Mouse (Mus musculus) heart, adult 2 months (tissue): ENCODE results near the gene Fgf23. TPM values are rescaled to one million over a fixed set of nuclear protein-coding genes. Genes with fewer than 3 reads are reported as not detected.

ENCODE experiments used
- DNase-seq, 2 experiments: peaks; one replicate each; pipeline ENCODE4 v3.0.0; 2021
- H3K27ac ChIP-seq: fragments of 200-600 bp; 2 replicates; pipeline ENCODE4 v1.8.1; 2022
- H3K27me3 ChIP-seq: fragments of 200-500 bp; 2 replicates; pipeline ENCODE4 v1.6.1; 2012; ENCODE audit warnings: mild to moderate bottlenecking, low read length, inconsistent platforms, mixed read lengths; ENCODE audit not compliant: control insufficient read depth, insufficient read depth
- H3K36me3 ChIP-seq: fragments of 200-500 bp; 2 replicates; pipeline ENCODE4 v1.6.1; 2012; ENCODE audit warnings: low read length, inconsistent platforms; ENCODE audit not compliant: control insufficient read depth, insufficient read depth
- H3K4me1 ChIP-seq: fragments of 200-500 bp; 2 replicates; pipeline ENCODE4 v1.6.1; 2011; ENCODE audit warnings: low read length; ENCODE audit not compliant: control insufficient read depth, insufficient read depth
- H3K4me3 ChIP-seq: fragments of 200-600 bp; 2 replicates; pipeline ENCODE4 v1.8.1; 2022
- H3K79me2 ChIP-seq: fragments of 200-500 bp; replicated peaks from 2 replicates; pipeline ENCODE4 v1.6.1; 2012; ENCODE audit warnings: mild to moderate bottlenecking, inconsistent platforms, low read length, moderate library complexity, mixed read lengths; ENCODE audit not compliant: control insufficient read depth, insufficient read depth
- H3K9ac ChIP-seq: fragments of 200-500 bp; 2 replicates; pipeline ENCODE4 v1.6.1; 2012; ENCODE audit warnings: low read depth, mild to moderate bottlenecking, control low read depth, inconsistent platforms, low read length, mixed read lengths
- CTCF ChIP-seq: fragments of 200-600 bp; IDR thresholded peaks from 2 replicates; pipeline ENCODE4 v1.8.1; 2022; ENCODE audit warnings: antibody characterized with exemption, mild to moderate bottlenecking, moderate library complexity
- EP300 ChIP-seq: fragments of 200-500 bp; IDR thresholded peaks from 2 replicates; pipeline ENCODE4 v1.6.1; 2011; ENCODE audit warnings: low read depth, low read length, control low read depth; ENCODE audit not compliant: insufficient read depth
- POLR2A ChIP-seq: fragments of 200-500 bp; IDR thresholded peaks from 2 replicates; pipeline ENCODE4 v1.6.1; 2011; ENCODE audit warnings: mild to moderate bottlenecking, low read depth, low read length, control low read depth; ENCODE audit not compliant: insufficient read depth
- WGBS: fragments of 180-500 bp; shearing (Covaris S2); methylation state at CpG from one replicate; pipeline ENCODE4 v1.1.7; 2018; 5-methylcytosine and 5-hydroxymethylcytosine counted together
- intact Hi-C: fragments of 180-260 bp; cut with DNase I; formaldehyde crosslinking; loops from one replicate; pipeline ENCODE4 v1.15.1; 2025
- polyA plus RNA-seq: library from polyadenylated mRNA; depleted of rRNA; stranded (reverse); fragments of >200 nt; gene quantifications from 2 replicates; pipeline ENCODE4 v1.2.3, GENCODE M21; 2012
- total RNA-seq, 2 experiments: library from RNA; stranded (reverse); gene quantifications; 2 replicates each; pipeline ENCODE4 v1.2.3; 2021

Gene Fgf23
- total and polyA plus RNA-seq, 3 experiments, result not detected

GRCm38 (mm10) chr6:127103506-127104275 lies 31.0 kb downstream of the Fgf23 start:
- DNase-seq, result no peak
- Histone ChIP-seq H3K27ac (peak overlapping the region; percentile 67), H3K36me3 (peaks cover 5% of the 10 kb centered on the region), H3K27me3 (no peaks in the 10 kb centered on the region), H3K4me1 (peaks cover 3% of the 10 kb centered on the region; the same call in 1 of the 2 replicates), H3K9ac (no peak overlapping the region), H3K4me3 (no peak overlapping the region), H3K79me2 (peaks cover 2% of the 10 kb centered on the region; the same call in 1 of the 2 replicates)
- no peak for TF ChIP-seq CTCF
- TF ChIP-seq POLR2A, result no peak
- no peak for TF ChIP-seq EP300
- WGBS, result 92% methylated on average over 6 of the region's 6 CpGs
- intact Hi-C loops, result no loop called here

- Histone ChIP-seq H3K9ac (no peak overlapping the region), H3K36me3 (peaks cover 5% of the 10 kb centered on the region), H3K27me3 (no peaks in the 10 kb centered on the region), H3K79me2 (peaks cover 2% of the 10 kb centered on the region; the same call in 1 of the 2 replicates), H3K27ac (peak overlapping the region; percentile 67), H3K4me1 (peaks cover 3% of the 10 kb centered on the region; the same call in 1 of the 2 replicates), H3K4me3 (no peak overlapping the region)
- WGBS, result 62% methylated on average over 7 of the region's 7 CpGs
- no peak for DNase-seq
- intact Hi-C loops, result loop anchor here (5.0 kb wide), 1 partner anchor 147 kb away; no protein-coding TSS in a partner anchor
- TF ChIP-seq POLR2A (no peak), CTCF (no peak), EP300 (no peak)
Observed at GRCm38 (mm10) chr6:127104396-127105029, 31.8 kb downstream of the Fgf23 start.

- no peak overlapping the region for H3K4me3 ChIP-seq
- TF ChIP-seq POLR2A (no peak), CTCF (peak; percentile 68), EP300 (no peak)
- no peak overlapping the region for H3K9ac ChIP-seq
- intact Hi-C loops, result loop anchor here (5.0 kb wide), 1 partner anchor 148 kb away; no protein-coding TSS in a partner anchor
- peak overlapping the region; percentile 92 for H3K27ac ChIP-seq
- DNase-seq, result peak in 1 of 2 experiments; percentile 39
- peaks cover 5% of the 10 kb centered on the region for H3K36me3 ChIP-seq
- H3K79me2 ChIP-seq, result peaks cover 2% of the 10 kb centered on the region; the same call in 1 of the 2 replicates
- no peaks in the 10 kb centered on the region for H3K27me3 ChIP-seq
- H3K4me1 ChIP-seq, result peaks cover 3% of the 10 kb centered on the region; the same call in 1 of the 2 replicates
- 77% methylated on average over 6 of the region's 6 CpGs for WGBS
Observed at GRCm38 (mm10) chr6:127105107-127105506, 32.4 kb downstream of the Fgf23 start.

GRCm38 (mm10) chr6:127106189-127106588 lies 33.5 kb downstream of the Fgf23 start:
- WGBS, result 71% methylated on average over 5 of the region's 5 CpGs
- no peaks in the 10 kb centered on the region for H3K27me3 ChIP-seq
- intact Hi-C loops, result loop anchor here (5.0 kb wide), 1 partner anchor 149 kb away; no protein-coding TSS in a partner anchor
- H3K27ac ChIP-seq, result peak overlapping the region; percentile 92
- TF ChIP-seq CTCF, result no peak
- TF ChIP-seq POLR2A, result peak; percentile 50; the same call in 1 of the 2 replicates
- peak; percentile 89 for TF ChIP-seq EP300
- peaks cover 2% of the 10 kb centered on the region; the same call in 1 of the 2 replicates for H3K79me2 ChIP-seq
- no peak overlapping the region for H3K9ac ChIP-seq
- peak; percentile 42 to 67 for DNase-seq
- H3K4me3 ChIP-seq, result no peak overlapping the region
- peaks cover 5% of the 10 kb centered on the region for H3K36me3 ChIP-seq
- H3K4me1 ChIP-seq, result peaks cover 3% of the 10 kb centered on the region; the same call in 1 of the 2 replicates

- WGBS, result 57% methylated on average over 5 of the region's 5 CpGs
- Histone ChIP-seq H3K27me3 (no peaks in the 10 kb centered on the region), H3K79me2 (peaks cover 2% of the 10 kb centered on the region; the same call in 1 of the 2 replicates), H3K9ac (no peak overlapping the region), H3K36me3 (peaks cover 5% of the 10 kb centered on the region), H3K4me3 (no peak overlapping the region), H3K4me1 (peaks cover 3% of the 10 kb centered on the region; the same call in 1 of the 2 replicates), H3K27ac (peak overlapping the region; percentile 92)
- no peak for TF ChIP-seq EP300
- no peak for TF ChIP-seq CTCF
- no peak for TF ChIP-seq POLR2A
- no peak for DNase-seq
- intact Hi-C loops, result loop anchor here (5.0 kb wide), 1 partner anchor 149 kb away; no protein-coding TSS in a partner anchor
Observed at GRCm38 (mm10) chr6:127106726-127107125, 34.0 kb downstream of the Fgf23 start.
